Mouse (Mus musculus) c-Kit-positive CD71-negative TER-119-negative erythroid progenitor cells, embryonic 14.5 days (primary cell): ENCODE results near the gene Stx11.

Source experiments
- DNase-seq: peaks from one replicate; pipeline ENCODE4 v3.0.0-alpha.2; 2013; ENCODE audit warnings: low read depth

Stx11 gene

GRCm38 (mm10) chr10:12964151-12965075 lies at the start of gene Stx11:
Gene Stx11, minus strand, starts transcription at chr10:12964298.
- peak; percentile 58 for DNase-seq

- no peak for DNase-seq
These were observed 44.6 kb upstream of the Stx11 start for GRCm38 (mm10) chr10:13008737-13009121.

DNA sequence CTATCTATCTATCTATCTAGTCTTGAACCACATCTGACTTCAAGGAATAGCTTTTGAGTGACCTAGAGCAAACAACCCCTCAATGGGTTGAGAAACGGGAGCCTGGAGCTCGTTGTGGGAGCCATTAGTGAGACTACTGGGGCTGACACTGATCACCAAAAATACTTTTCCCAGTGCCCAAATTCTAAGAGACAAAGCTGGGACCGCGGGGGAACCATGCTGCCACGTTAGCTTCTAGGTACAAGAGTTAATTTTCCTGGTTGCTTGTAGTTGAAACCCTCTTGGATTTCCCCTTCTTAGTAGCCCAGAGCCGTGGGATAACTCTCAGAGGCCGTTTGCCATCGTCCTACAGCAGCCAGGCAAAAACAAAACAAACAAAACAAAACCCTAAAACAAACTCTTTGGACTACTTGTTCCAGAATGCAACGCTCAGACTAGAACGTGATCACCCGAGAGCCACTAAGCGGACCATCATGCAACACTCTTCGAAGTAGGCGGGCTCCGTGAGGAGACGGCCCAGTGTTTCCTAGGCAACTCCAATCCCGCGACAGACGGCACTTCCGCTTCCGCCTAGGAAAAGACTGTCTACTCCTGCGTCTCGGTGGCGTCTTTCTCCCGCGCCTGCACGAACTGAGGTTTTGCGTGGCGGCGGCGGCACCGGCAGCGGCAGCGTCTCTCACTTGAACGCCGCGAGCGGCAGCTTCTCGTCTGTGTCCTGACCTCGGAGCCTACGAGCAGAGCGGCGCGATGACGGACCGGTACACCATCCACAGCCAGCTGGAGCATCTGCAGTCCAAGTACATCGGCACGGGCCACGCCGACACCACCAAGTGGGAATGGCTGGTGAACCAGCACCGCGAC lies 44.0 kb upstream of the Stx11 start:
- DNase-seq, result peak; percentile 95

DNA sequence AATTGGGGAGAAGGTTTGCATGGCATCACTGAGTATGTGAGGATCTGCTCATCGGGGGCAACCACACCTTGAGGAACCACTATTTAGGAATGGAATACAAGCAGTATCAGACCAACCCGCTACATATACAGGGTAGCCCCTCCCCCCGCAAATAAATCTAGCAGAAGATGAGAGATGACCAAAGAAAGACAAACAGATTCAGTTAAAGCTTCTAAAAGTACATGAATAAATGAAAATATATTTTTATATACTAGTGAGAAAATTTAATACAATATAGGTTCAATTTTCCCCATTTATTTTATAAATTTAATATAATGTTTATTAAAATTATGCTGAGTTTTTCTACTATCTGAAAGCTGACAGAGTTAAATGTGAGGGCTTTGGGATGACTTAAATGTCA lies 40.9 kb upstream of the Stx11 start, which contains the start of gene Sf3b5:
Gene Sf3b5, plus strand, starts transcription at position 301 of the 400 bp plus-strand sequence.
- DNase-seq, result no peak

- DNase-seq, result peak; percentile 89
These were observed 32.8 kb upstream of the Stx11 start for GRCm38 (mm10) chr10:12996736-12997477.

GRCm38 (mm10) chr10:12993411-12994039 lies 29.4 kb upstream of the Stx11 start:
- DNase-seq, result no peak

- DNase-seq, result no peak
These were observed 27.9 kb upstream of the Stx11 start for GRCm38 (mm10) chr10:12991953-12992352.

- no peak for DNase-seq
These were observed 22.8 kb upstream of the Stx11 start for GRCm38 (mm10) chr10:12986943-12987342.

- DNase-seq, result no peak
These were observed 22.4 kb upstream of the Stx11 start for GRCm38 (mm10) chr10:12986485-12986884.

DNA sequence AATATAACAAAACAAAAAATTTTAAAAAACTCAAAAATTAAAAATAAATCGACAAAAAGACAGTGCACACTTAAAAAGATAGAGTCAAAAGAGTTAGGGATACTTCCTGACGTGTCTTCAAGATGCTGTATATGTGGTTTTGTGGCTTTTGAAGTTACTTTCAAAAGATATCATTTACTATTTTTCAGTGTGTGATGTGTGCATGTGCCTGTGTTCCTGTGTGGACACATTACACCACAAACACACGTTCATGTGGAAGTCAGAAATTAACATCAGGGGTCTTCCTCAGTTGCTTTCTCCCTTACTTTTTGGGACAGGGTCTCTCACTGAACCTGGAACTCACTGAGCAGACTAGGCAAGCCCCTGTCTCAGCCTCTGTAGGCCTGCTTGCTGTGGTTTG lies 20.9 kb upstream of the Stx11 start:
- DNase-seq, result no peak

- no peak for DNase-seq
These were observed 19.4 kb upstream of the Stx11 start for GRCm38 (mm10) chr10:12983516-12983915.

- DNase-seq, result no peak
These were observed 17.0 kb upstream of the Stx11 start for GRCm38 (mm10) chr10:12981071-12981470.

- no peak for DNase-seq
These were observed 13.7 kb upstream of the Stx11 start for GRCm38 (mm10) chr10:12977787-12978212.

DNA sequence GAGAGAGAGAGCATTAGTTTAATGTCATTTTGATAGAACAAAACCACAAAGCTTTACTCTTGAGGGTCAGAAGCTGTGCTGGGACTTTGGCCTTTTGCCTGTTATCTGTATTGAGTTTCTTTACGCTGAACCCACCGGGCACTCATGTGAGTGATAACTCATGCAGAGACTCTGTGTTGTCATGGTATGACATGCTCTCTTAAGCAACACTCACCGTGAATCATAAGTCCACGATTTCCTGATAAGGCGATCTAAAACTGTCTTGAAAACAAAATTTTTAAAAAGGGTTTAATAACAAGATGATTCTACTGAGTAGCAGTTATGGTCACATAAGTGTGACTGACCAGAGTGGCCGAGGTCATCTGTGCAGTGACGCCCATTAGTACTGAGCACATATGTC lies 12.5 kb upstream of the Stx11 start:
- no peak for DNase-seq

- DNase-seq, result no peak
These were observed 11.9 kb upstream of the Stx11 start for GRCm38 (mm10) chr10:12975957-12976356.

DNA sequence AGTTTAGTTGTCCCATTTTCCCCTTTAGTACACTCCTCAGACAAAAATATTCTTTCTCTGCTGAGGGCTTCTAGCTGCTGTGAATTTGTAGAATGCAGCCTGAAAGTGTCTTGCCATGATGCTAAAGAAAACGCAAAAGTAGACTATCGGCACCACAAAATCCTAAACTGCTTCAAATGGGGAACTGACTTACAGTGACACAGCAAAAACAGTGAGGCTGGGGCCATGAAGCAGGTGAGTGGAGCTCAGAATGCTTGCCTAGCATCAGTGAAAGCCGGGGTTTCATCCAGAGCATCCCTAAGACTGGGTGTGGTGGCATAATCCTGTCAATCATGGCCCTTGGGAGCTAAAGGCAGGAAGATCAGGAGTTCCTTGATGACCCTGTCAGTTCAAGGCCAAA lies 11.4 kb upstream of the Stx11 start:
- DNase-seq, result no peak

- no peak for DNase-seq
These were observed 10.5 kb upstream of the Stx11 start for GRCm38 (mm10) chr10:12974572-12974971.

- DNase-seq, result no peak
These were observed 1.6 kb upstream of the Stx11 start for GRCm38 (mm10) chr10:12965669-12966180.

- DNase-seq, result no peak
These were observed 543 bp downstream of the Stx11 start for GRCm38 (mm10) chr10:12963362-12964147.

- DNase-seq, result no peak
These were observed 1.9 kb downstream of the Stx11 start for GRCm38 (mm10) chr10:12962238-12962637.

GRCm38 (mm10) chr10:12961546-12961945 lies 2.6 kb downstream of the Stx11 start:
- no peak for DNase-seq
